Mouse (Mus musculus): ENCODE measurements around the gene Stra8. TPM values are rescaled to one million over a fixed set of nuclear protein-coding genes. Genes with fewer than 3 reads are reported as not detected.

Stra8 gene
- polyA plus RNA-seq, 1 experiment from 2014 or later, result 0.10 TPM

DNA sequence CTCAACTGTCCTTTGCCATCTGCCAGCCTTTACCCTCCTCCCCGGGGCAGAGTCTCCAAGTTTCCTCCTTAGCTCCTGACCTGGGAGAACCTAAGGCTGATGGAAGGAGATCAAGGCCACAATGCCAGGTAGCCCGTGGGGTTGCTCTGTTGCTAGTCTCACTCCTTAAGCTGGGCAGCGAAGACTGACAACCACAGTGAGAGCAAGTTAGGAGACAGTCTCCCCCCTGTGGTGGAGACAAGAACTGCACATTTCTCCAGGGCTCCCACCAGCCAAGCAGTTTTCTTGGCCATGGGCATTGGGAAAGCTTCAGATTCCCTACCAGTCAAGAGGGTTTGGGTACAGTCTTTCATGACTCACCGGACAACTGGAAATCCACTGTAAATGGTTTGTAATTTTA lies 7.2 kb downstream of the Stra8 start:
- no peak overlapping the region for H3K9ac ChIP-seq (replicated peaks; ENCODE audit: low read depth)
- H3K36me3 ChIP-seq (ENCODE audit: insufficient read depth, low read length), result no peaks in the 10 kb centered on the region
- TF ChIP-seq CTCF (IDR thresholded peaks at IDR 0.05), result peak; percentile 91
- no peak for TF ChIP-seq EP300 (IDR thresholded peaks at IDR 0.05)
- no peak overlapping the region for H3K4me2 ChIP-seq (replicated peaks; ENCODE audit: low read depth, low read length)
- no peak overlapping the region for H3K27ac ChIP-seq (ENCODE audit: low read length)
- 34% methylated on average over 4 of the region's 4 CpGs for WGBS
- peak; percentile 67 for ATAC-seq
- H3K27me3 ChIP-seq (replicated peaks; ENCODE audit: insufficient read depth, low read length), result no peaks in the 10 kb centered on the region
- H3K4me1 ChIP-seq (ENCODE audit: insufficient read depth, low read depth, low read length), result no peaks in the 10 kb centered on the region
- H3K4me3 ChIP-seq (ENCODE audit: low read depth, low read length), result no peak overlapping the region
- DNase-seq (ENCODE audit: low spot score), result peak; percentile 79
- no peaks in the 10 kb centered on the region for H3K9me3 ChIP-seq (ENCODE audit: low read length)

DNA sequence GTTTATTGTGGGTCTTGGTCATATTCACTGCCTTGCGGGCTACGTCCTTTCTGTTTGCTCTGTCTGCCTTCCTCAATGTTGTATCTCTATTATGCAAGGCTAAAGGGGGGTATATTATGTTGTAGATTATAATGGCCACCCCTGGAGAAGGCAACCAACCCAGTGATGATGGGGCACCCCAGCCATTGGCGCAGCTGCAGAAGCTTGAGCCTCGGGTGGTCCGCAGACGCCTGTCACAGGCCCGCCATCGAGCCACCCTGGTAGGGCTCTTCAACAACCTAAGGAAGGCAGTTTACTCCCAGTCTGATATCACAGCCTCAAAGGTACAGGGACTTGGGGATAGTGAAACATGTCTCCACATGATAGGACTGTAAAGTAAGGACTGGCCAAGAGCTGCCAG lies 7.6 kb downstream of the Stra8 start:
- 91% methylated on average over 8 of the region's 8 CpGs for WGBS
- no peak overlapping the region for H3K4me2 ChIP-seq (replicated peaks; ENCODE audit: low read depth, low read length)
- no peaks in the 10 kb centered on the region for H3K27me3 ChIP-seq (replicated peaks; ENCODE audit: insufficient read depth, low read length)
- H3K4me1 ChIP-seq (ENCODE audit: insufficient read depth, low read depth, low read length), result no peaks in the 10 kb centered on the region
- H3K9me3 ChIP-seq (ENCODE audit: low read length), result no peaks in the 10 kb centered on the region
- no peak overlapping the region for H3K4me3 ChIP-seq (ENCODE audit: low read depth, low read length)
- H3K9ac ChIP-seq (replicated peaks; ENCODE audit: low read depth), result no peak overlapping the region
- no peak overlapping the region for H3K27ac ChIP-seq (ENCODE audit: low read length)
- ATAC-seq, result no peak
- no peak for TF ChIP-seq EP300 (IDR thresholded peaks at IDR 0.05)
- no peak for TF ChIP-seq CTCF (IDR thresholded peaks at IDR 0.05)
- no peak for DNase-seq (ENCODE audit: low spot score)
- H3K36me3 ChIP-seq (ENCODE audit: insufficient read depth, low read length), result no peaks in the 10 kb centered on the region

DNA sequence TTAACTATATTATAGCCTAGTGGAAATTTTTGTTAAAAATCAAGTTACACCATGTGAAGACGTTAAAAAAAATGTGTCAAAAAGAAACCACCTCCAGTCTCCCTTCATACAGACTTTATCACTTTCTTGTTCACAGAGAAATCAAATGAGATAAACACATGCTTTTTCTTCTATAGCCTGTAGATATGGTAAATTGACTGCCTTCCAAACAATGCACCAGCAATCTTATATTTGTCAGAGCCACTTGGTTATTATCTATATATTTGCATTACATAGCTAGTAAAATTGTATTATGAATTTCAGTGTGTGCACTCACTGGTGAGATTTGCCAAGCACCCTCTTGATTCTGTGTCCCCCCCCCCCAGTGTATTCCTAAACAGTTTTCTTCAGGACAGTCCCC lies 12.7 kb downstream of the Stra8 start:
- Histone ChIP-seq H3K9me3 (ENCODE audit: low read length) (no peaks in the 10 kb centered on the region), H3K27me3 (replicated peaks; ENCODE audit: insufficient read depth, low read length) (no peaks in the 10 kb centered on the region), H3K4me2 (replicated peaks; ENCODE audit: low read depth, low read length) (no peak overlapping the region), H3K4me3 (ENCODE audit: low read depth, low read length) (no peak overlapping the region), H3K36me3 (ENCODE audit: insufficient read depth, low read length) (no peaks in the 10 kb centered on the region), H3K9ac (replicated peaks; ENCODE audit: low read depth) (no peak overlapping the region), H3K27ac (ENCODE audit: low read length) (no peak overlapping the region), H3K4me1 (ENCODE audit: insufficient read depth, low read depth, low read length) (no peaks in the 10 kb centered on the region)
- DNase-seq (ENCODE audit: low spot score) (no peak), ATAC-seq (no peak)
- 75% methylated on average over 1 of the region's 1 CpGs for WGBS
- TF ChIP-seq CTCF (IDR thresholded peaks at IDR 0.05) (no peak), EP300 (IDR thresholded peaks at IDR 0.05) (no peak)

DNA sequence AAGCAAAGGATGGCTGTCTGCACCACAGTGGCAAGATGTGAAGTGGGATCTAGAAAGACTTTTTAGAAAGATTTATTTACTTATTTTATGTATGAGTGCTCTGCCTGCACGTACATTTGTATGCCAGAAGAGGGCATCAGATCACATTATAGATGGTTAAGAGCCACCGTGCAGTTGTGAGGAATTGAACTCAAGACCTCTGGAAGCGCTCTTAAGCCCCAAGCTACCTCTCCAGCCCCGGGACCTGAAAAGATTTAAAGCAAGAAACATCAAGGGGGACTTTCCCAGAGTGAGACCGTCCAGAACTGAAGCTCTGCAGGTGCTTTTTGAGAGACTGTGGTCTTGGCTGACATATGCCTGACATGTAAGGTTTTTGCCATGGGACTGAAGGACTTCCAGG lies 16.8 kb downstream of the Stra8 start:
- H3K4me2 ChIP-seq (replicated peaks; ENCODE audit: low read depth, low read length), result no peak overlapping the region
- H3K4me3 ChIP-seq (ENCODE audit: low read depth, low read length), result no peak overlapping the region
- H3K4me1 ChIP-seq (ENCODE audit: insufficient read depth, low read depth, low read length), result no peaks in the 10 kb centered on the region
- no peaks in the 10 kb centered on the region for H3K9me3 ChIP-seq (ENCODE audit: low read length)
- TF ChIP-seq CTCF (IDR thresholded peaks at IDR 0.05) (peak; percentile 27), EP300 (IDR thresholded peaks at IDR 0.05) (no peak)
- no peaks in the 10 kb centered on the region for H3K36me3 ChIP-seq (ENCODE audit: insufficient read depth, low read length)
- DNase-seq (ENCODE audit: low spot score), result no peak
- no peak for ATAC-seq
- WGBS, result 68% methylated on average over 5 of the region's 5 CpGs
- H3K27me3 ChIP-seq (replicated peaks; ENCODE audit: insufficient read depth, low read length), result no peaks in the 10 kb centered on the region
- no peak overlapping the region for H3K9ac ChIP-seq (replicated peaks; ENCODE audit: low read depth)
- H3K27ac ChIP-seq (ENCODE audit: low read length), result no peak overlapping the region

DNA sequence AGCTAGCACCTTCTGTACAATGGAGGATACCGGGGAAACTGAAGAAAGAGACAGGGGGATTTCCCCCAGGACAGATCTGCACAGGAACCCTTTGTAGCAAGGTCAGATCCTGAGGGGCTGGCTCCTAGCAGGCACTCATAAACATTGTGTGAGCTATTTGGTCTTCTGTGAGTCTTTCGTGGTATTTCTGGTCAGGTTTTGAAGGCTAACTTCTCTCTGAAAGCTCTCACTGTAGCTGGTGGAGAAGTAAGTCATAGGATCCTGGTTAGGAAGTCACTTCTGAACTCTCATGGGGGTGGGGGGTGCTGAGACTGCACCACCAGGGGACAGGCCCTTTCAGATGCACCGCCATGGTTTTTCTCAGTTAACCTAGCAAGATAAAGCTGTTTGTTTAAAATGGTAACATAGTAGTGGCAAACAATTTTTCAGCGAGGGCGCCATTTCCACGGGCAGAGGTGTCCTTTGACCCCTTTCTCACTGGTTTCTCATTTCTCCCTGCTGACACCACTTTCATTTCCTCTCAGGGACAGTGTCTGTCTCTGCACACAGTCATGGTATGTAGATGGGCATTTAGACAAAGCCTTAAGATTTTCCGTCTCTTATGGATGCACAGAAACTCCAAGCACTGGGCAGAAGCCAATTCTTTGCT lies 18.4 kb downstream of the Stra8 start:
- H3K27ac ChIP-seq (ENCODE audit: low read length), result no peak overlapping the region
- DNase-seq (ENCODE audit: low spot score) (no peak), ATAC-seq (no peak)
- no peak overlapping the region for H3K4me2 ChIP-seq (replicated peaks; ENCODE audit: low read depth, low read length)
- H3K9me3 ChIP-seq (ENCODE audit: low read length), result no peaks in the 10 kb centered on the region
- no peak overlapping the region for H3K4me3 ChIP-seq (ENCODE audit: low read depth, low read length)
- no peaks in the 10 kb centered on the region for H3K27me3 ChIP-seq (replicated peaks; ENCODE audit: insufficient read depth, low read length)
- no peaks in the 10 kb centered on the region for H3K36me3 ChIP-seq (ENCODE audit: insufficient read depth, low read length)
- WGBS, result 40% methylated on average over 7 of the region's 7 CpGs
- TF ChIP-seq EP300 (IDR thresholded peaks at IDR 0.05), result no peak
- no peak for TF ChIP-seq CTCF (IDR thresholded peaks at IDR 0.05)
- no peak overlapping the region for H3K9ac ChIP-seq (replicated peaks; ENCODE audit: low read depth)
- no peaks in the 10 kb centered on the region for H3K4me1 ChIP-seq (ENCODE audit: insufficient read depth, low read depth, low read length)

DNA sequence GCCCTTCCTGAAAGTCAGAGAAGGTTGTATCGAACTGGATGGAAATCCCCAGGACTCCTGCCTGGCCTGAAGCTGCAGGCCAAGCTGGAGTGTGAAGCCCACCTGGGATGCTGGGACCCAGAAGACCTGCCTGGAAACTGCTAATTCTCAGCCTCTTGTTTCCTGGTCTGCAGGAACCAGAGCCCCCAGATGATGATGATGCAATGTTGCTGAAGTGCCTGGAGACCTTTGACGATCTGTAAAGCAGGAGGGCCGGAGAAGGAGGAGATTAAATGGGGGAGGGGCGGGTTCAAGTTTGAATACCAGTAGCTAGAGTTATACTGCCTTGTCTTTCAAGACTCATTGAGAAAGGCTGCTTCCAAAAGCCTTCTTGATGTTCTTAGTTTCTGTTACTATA lies 19.0 kb downstream of the Stra8 start:
- H3K4me2 ChIP-seq (replicated peaks; ENCODE audit: low read depth, low read length), result no peak overlapping the region
- no peaks in the 10 kb centered on the region for H3K9me3 ChIP-seq (ENCODE audit: low read length)
- no peaks in the 10 kb centered on the region for H3K4me1 ChIP-seq (ENCODE audit: insufficient read depth, low read depth, low read length)
- H3K9ac ChIP-seq (replicated peaks; ENCODE audit: low read depth), result no peak overlapping the region
- H3K36me3 ChIP-seq (ENCODE audit: insufficient read depth, low read length), result no peaks in the 10 kb centered on the region
- no peak overlapping the region for H3K4me3 ChIP-seq (ENCODE audit: low read depth, low read length)
- DNase-seq (ENCODE audit: low spot score), result peak; percentile 22
- H3K27ac ChIP-seq (ENCODE audit: low read length), result no peak overlapping the region
- TF ChIP-seq CTCF (IDR thresholded peaks at IDR 0.05) (no peak), EP300 (IDR thresholded peaks at IDR 0.05) (no peak)
- 22% methylated on average over 4 of the region's 4 CpGs for WGBS
- no peaks in the 10 kb centered on the region for H3K27me3 ChIP-seq (replicated peaks; ENCODE audit: insufficient read depth, low read length)
- no peak for ATAC-seq

DNA sequence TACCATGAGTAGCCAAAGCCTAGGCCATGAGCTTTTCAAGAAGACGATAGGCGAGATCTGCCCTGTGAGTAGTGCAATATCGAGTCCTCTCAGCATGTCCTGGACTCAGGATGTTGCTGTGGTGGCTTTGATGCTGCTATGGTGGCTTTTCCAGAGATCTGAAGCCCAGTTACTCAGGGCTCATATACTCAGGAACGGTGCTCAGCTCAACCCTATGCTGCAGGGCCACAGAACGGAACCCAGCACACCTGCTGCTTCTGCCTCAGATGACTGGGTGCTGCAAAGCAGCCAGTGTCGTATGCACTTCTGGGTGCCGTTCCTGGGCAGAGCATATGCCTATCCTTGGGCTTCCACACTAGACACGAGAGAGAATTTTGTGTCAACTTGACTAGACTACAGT lies 19.5 kb downstream of the Stra8 start:
- DNase-seq (ENCODE audit: low spot score) (no peak), ATAC-seq (no peak)
- TF ChIP-seq EP300 (IDR thresholded peaks at IDR 0.05) (no peak), CTCF (IDR thresholded peaks at IDR 0.05) (no peak)
- Histone ChIP-seq H3K36me3 (ENCODE audit: insufficient read depth, low read length) (no peaks in the 10 kb centered on the region), H3K4me2 (replicated peaks; ENCODE audit: low read depth, low read length) (no peak overlapping the region), H3K4me3 (ENCODE audit: low read depth, low read length) (no peak overlapping the region), H3K27me3 (replicated peaks; ENCODE audit: insufficient read depth, low read length) (no peaks in the 10 kb centered on the region), H3K4me1 (ENCODE audit: insufficient read depth, low read depth, low read length) (no peaks in the 10 kb centered on the region), H3K9me3 (ENCODE audit: low read length) (no peaks in the 10 kb centered on the region), H3K27ac (ENCODE audit: low read length) (no peak overlapping the region), H3K9ac (replicated peaks; ENCODE audit: low read depth) (no peak overlapping the region)
- 86% methylated on average over 8 of the region's 8 CpGs for WGBS

Data from lung, postnatal 0 days (tissue).